Mouse (Mus musculus): ENCODE data around the gene Kirrel2. TPM values are rescaled to one million over a fixed set of nuclear protein-coding genes. Genes with fewer than 3 reads are reported as not detected.
"Not testable (repeated sequence)": the region's sequence is repeated elsewhere in the genome, so short reads cannot be mapped to it uniquely, and the experiment has no call there.

The Kirrel2 gene
- polyA plus RNA-seq (2015; fragmentation: Nextera tagmentation; extraction: Ambion mirVana), result not detected in 2 replicates

- no peak within 1 kb of the TSS for H3K4me2 ChIP-seq (ENCODE audit: low read depth, low read length)
- no peak within 1 kb of the TSS for H3K9ac ChIP-seq (ENCODE audit: low read length)
- H3K27ac ChIP-seq (ENCODE audit: low read length), result no peak within 1 kb of the TSS
- H3K9me3 ChIP-seq (ENCODE audit: control insufficient read depth, low read length), result no peaks in the 10 kb centered on the region
- ATAC-seq (ENCODE audit: low read depth), result 0 out of 2 replicates have a peak, but pooled peaks have one; percentile 45
- no peaks in the 10 kb centered on the region; the same call in 1 of the 2 replicates for H3K4me1 ChIP-seq (replicated peaks; ENCODE audit: control insufficient read depth, insufficient read depth, low read length)
- peaks cover 83% of the 10 kb centered on the region for H3K27me3 ChIP-seq (ENCODE audit: control insufficient read depth, insufficient read depth, low read depth, low read length)
- H3K36me3 ChIP-seq (ENCODE audit: control insufficient read depth, insufficient read depth, low read length), result no peaks in the 10 kb centered on the region
- no peak within 1 kb of the TSS for H3K4me3 ChIP-seq (ENCODE audit: low read length)
- 2% methylated on average over 14 of the region's 16 CpGs for WGBS
These were observed at the start of gene Kirrel2, which contains the start of gene Nphs1 for GRCm38 (mm10) chr7:30457629-30458330. Gene Kirrel2, minus strand, starts transcription at chr7:30457690. Gene Nphs1, plus strand, starts transcription at chr7:30458315.

- not testable (repeated sequence) for ATAC-seq (ENCODE audit: low read depth); H3K4me1 ChIP-seq (replicated peaks; ENCODE audit: control insufficient read depth, insufficient read depth, low read length); H3K9me3 ChIP-seq (ENCODE audit: control insufficient read depth, low read length); H3K36me3 ChIP-seq (ENCODE audit: control insufficient read depth, insufficient read depth, low read length); H3K9ac ChIP-seq (ENCODE audit: low read length); H3K4me3 ChIP-seq (ENCODE audit: low read length); H3K27me3 ChIP-seq (ENCODE audit: control insufficient read depth, insufficient read depth, low read depth, low read length); H3K4me2 ChIP-seq (ENCODE audit: low read depth, low read length); H3K27ac ChIP-seq (ENCODE audit: low read length)
- 64% methylated on average over 5 of the region's 5 CpGs for WGBS
These were observed 43.7 kb upstream of the Kirrel2 start for GRCm38 (mm10) chr7:30501159-30501558.

GRCm38 (mm10) chr7:30495506-30496042 lies 38.1 kb upstream of the Kirrel2 start:
- not testable (repeated sequence) for H3K4me1 ChIP-seq (replicated peaks; ENCODE audit: control insufficient read depth, insufficient read depth, low read length); H3K27ac ChIP-seq (ENCODE audit: low read length); H3K4me2 ChIP-seq (ENCODE audit: low read depth, low read length); H3K9me3 ChIP-seq (ENCODE audit: control insufficient read depth, low read length); ATAC-seq (ENCODE audit: low read depth); H3K4me3 ChIP-seq (ENCODE audit: low read length); H3K27me3 ChIP-seq (ENCODE audit: control insufficient read depth, insufficient read depth, low read depth, low read length); H3K9ac ChIP-seq (ENCODE audit: low read length); H3K36me3 ChIP-seq (ENCODE audit: control insufficient read depth, insufficient read depth, low read length)
- 52% methylated on average over 4 of the region's 5 CpGs for WGBS

- Histone ChIP-seq H3K4me3 (ENCODE audit: low read length) (no peak within 1 kb of the TSS), H3K4me2 (ENCODE audit: low read depth, low read length) (no peak within 1 kb of the TSS), H3K9ac (ENCODE audit: low read length) (no peak within 1 kb of the TSS), H3K9me3 (ENCODE audit: control insufficient read depth, low read length) (no peaks in the 10 kb centered on the region), H3K27me3 (ENCODE audit: control insufficient read depth, insufficient read depth, low read depth, low read length) (no peaks in the 10 kb centered on the region), H3K36me3 (ENCODE audit: control insufficient read depth, insufficient read depth, low read length) (no peaks in the 10 kb centered on the region), H3K27ac (ENCODE audit: low read length) (no peak within 1 kb of the TSS), H3K4me1 (replicated peaks; ENCODE audit: control insufficient read depth, insufficient read depth, low read length) (no peaks in the 10 kb centered on the region)
- ATAC-seq (ENCODE audit: low read depth), result no peak
- WGBS, result 47% methylated on average over 11 of the region's 11 CpGs
These were observed 36.0 kb upstream of the Kirrel2 start, which contains the start of gene Prodh2 for GRCm38 (mm10) chr7:30493401-30493931. Gene Prodh2, plus strand, starts transcription at chr7:30493622.

- H3K4me1 ChIP-seq (replicated peaks; ENCODE audit: control insufficient read depth, insufficient read depth, low read length), result no peaks in the 10 kb centered on the region
- 15% methylated on average over 4 of the region's 4 CpGs for WGBS
- 0 out of 2 replicates have a peak, but pooled peaks have one; percentile 15 for ATAC-seq (ENCODE audit: low read depth)
These were observed 35.3 kb upstream of the Kirrel2 start for GRCm38 (mm10) chr7:30492765-30493164.

GRCm38 (mm10) chr7:30490957-30491307 lies 33.4 kb upstream of the Kirrel2 start:
- Histone ChIP-seq H3K9ac (ENCODE audit: low read length) (no peak overlapping the region), H3K4me3 (ENCODE audit: low read length) (no peak overlapping the region), H3K27me3 (ENCODE audit: control insufficient read depth, insufficient read depth, low read depth, low read length) (no peaks in the 10 kb centered on the region), H3K27ac (ENCODE audit: low read length) (no peak overlapping the region), H3K36me3 (ENCODE audit: control insufficient read depth, insufficient read depth, low read length) (no peaks in the 10 kb centered on the region), H3K9me3 (ENCODE audit: control insufficient read depth, low read length) (no peaks in the 10 kb centered on the region), H3K4me2 (ENCODE audit: low read depth, low read length) (no peak overlapping the region), H3K4me1 (replicated peaks; ENCODE audit: control insufficient read depth, insufficient read depth, low read length) (no peaks in the 10 kb centered on the region)
- no peak for ATAC-seq (ENCODE audit: low read depth)
- WGBS, result 14% methylated on average over 6 of the region's 6 CpGs

More at GRCm38 (mm10) chr7:30492765-30493164, 35.3 kb upstream of the Kirrel2 start:
- no peak overlapping the region for H3K4me2 ChIP-seq (ENCODE audit: low read depth, low read length)
- no peaks in the 10 kb centered on the region for H3K36me3 ChIP-seq (ENCODE audit: control insufficient read depth, insufficient read depth, low read length)
- no peak overlapping the region for H3K27ac ChIP-seq (ENCODE audit: low read length)
- H3K27me3 ChIP-seq (ENCODE audit: control insufficient read depth, insufficient read depth, low read depth, low read length), result no peaks in the 10 kb centered on the region
- no peaks in the 10 kb centered on the region for H3K9me3 ChIP-seq (ENCODE audit: control insufficient read depth, low read length)
- no peak overlapping the region for H3K4me3 ChIP-seq (ENCODE audit: low read length)
- no peak overlapping the region for H3K9ac ChIP-seq (ENCODE audit: low read length)

GRCm38 (mm10) chr7:30490251-30490956 lies 32.9 kb upstream of the Kirrel2 start:
- no peak overlapping the region for H3K4me3 ChIP-seq (ENCODE audit: low read length)
- H3K9me3 ChIP-seq (ENCODE audit: control insufficient read depth, low read length), result no peaks in the 10 kb centered on the region
- 34% methylated on average over 16 of the region's 16 CpGs for WGBS
- H3K36me3 ChIP-seq (ENCODE audit: control insufficient read depth, insufficient read depth, low read length), result no peaks in the 10 kb centered on the region
- no peak overlapping the region for H3K4me2 ChIP-seq (ENCODE audit: low read depth, low read length)
- ATAC-seq (ENCODE audit: low read depth), result no peak
- no peaks in the 10 kb centered on the region for H3K27me3 ChIP-seq (ENCODE audit: control insufficient read depth, insufficient read depth, low read depth, low read length)
- H3K9ac ChIP-seq (ENCODE audit: low read length), result no peak overlapping the region
- no peak overlapping the region for H3K27ac ChIP-seq (ENCODE audit: low read length)
- H3K4me1 ChIP-seq (replicated peaks; ENCODE audit: control insufficient read depth, insufficient read depth, low read length), result no peaks in the 10 kb centered on the region

GRCm38 (mm10) chr7:30484250-30484649 lies 26.8 kb upstream of the Kirrel2 start:
- Histone ChIP-seq H3K27ac (ENCODE audit: low read length) (no peak overlapping the region), H3K9me3 (ENCODE audit: control insufficient read depth, low read length) (no peaks in the 10 kb centered on the region), H3K36me3 (ENCODE audit: control insufficient read depth, insufficient read depth, low read length) (no peaks in the 10 kb centered on the region), H3K27me3 (ENCODE audit: control insufficient read depth, insufficient read depth, low read depth, low read length) (no peaks in the 10 kb centered on the region), H3K4me1 (replicated peaks; ENCODE audit: control insufficient read depth, insufficient read depth, low read length) (no peaks in the 10 kb centered on the region), H3K4me2 (ENCODE audit: low read depth, low read length) (no peak overlapping the region), H3K4me3 (ENCODE audit: low read length) (no peak overlapping the region), H3K9ac (ENCODE audit: low read length) (no peak overlapping the region)
- WGBS, result 15% methylated on average over 8 of the region's 8 CpGs
- ATAC-seq (ENCODE audit: low read depth), result no peak

All from lung, embryonic 16.5 days (tissue).